Mouse (Mus musculus) T-helper 17 cell (primary cell): ENCODE data around the gene Plvap.

Experiments used
- in situ Hi-C, 2 experiments: fragments of 300-600 bp; cut with MboI, MseI; formaldehyde crosslinking; loops; 1 replicate in 1 of 2; 2 replicates in 1 of 2; pipeline ENCODE4 v1.15.1; 2025; ENCODE audit warnings: high pct_unique_total_duplicates in 2 of 2

Gene Plvap

GRCm38 (mm10) chr8:71468001-71468400 is 43.6 kb downstream of the Plvap start:
- in situ Hi-C loops, result loop anchor here (5.0 to 10.0 kb wide), 2 partner anchors 96 to 673 kb away; partner anchors contain the start of gene Ocel1 (in 1 of the 2)

GRCm38 (mm10) chr8:71467201-71467600 is 44.4 kb downstream of the Plvap start:
- in situ Hi-C loops, result loop anchor here (5.0 to 10.0 kb wide), 2 partner anchors 95 to 672 kb away; partner anchors contain the start of gene Ocel1 (in 1 of the 2)

GRCm38 (mm10) chr8:71466198-71466597 is 45.4 kb downstream of the Plvap start:
- in situ Hi-C loops, result loop anchor here (5.0 to 10.0 kb wide), 2 partner anchors 94 to 671 kb away; partner anchors contain the start of gene Ocel1 (in 1 of the 2)

GRCm38 (mm10) chr8:71465733-71466132 is 45.8 kb downstream of the Plvap start:
- in situ Hi-C loops, result loop anchor here (5.0 to 10.0 kb wide), 2 partner anchors 93 to 671 kb away; partner anchors contain the start of gene Ocel1 (in 1 of the 2)

- in situ Hi-C loops, result loop anchor here (5.0 to 10.0 kb wide), 2 partner anchors 93 to 670 kb away; partner anchors contain the start of gene Ocel1 (in 1 of the 2)
Measured at GRCm38 (mm10) chr8:71464513-71465500, 46.7 kb downstream of the Plvap start, which contains the start of gene Mrpl34. Mrpl34 (plus strand) TSS chr8:71464959.

- in situ Hi-C loops, result loop anchor here in 1 of 2 experiments (10.0 kb wide), 1 partner anchor 669 kb away; no protein-coding TSS in a partner anchor
Measured at GRCm38 (mm10) chr8:71463188-71464033, 48.1 kb downstream of the Plvap start, which contains the start of gene Abhd8. Abhd8 (minus strand) TSS chr8:71463655.

GRCm38 (mm10) chr8:71462786-71463185 is 48.8 kb downstream of the Plvap start:
- in situ Hi-C loops, result loop anchor here in 1 of 2 experiments (10.0 kb wide), 1 partner anchor 668 kb away; no protein-coding TSS in a partner anchor

- in situ Hi-C loops, result loop anchor here in 1 of 2 experiments (10.0 kb wide), 1 partner anchor 667 kb away; no protein-coding TSS in a partner anchor
Measured at GRCm38 (mm10) chr8:71462191-71462590, 49.4 kb downstream of the Plvap start.

- in situ Hi-C loops, result loop anchor here in 1 of 2 experiments (10.0 kb wide), 1 partner anchor 666 kb away; no protein-coding TSS in a partner anchor
Measured at GRCm38 (mm10) chr8:71461152-71461840, 50.3 kb downstream of the Plvap start.

GRCm38 (mm10) chr8:71460716-71461115 is 50.8 kb downstream of the Plvap start:
- in situ Hi-C loops, result loop anchor here in 1 of 2 experiments (10.0 kb wide), 1 partner anchor 666 kb away; no protein-coding TSS in a partner anchor

GRCm38 (mm10) chr8:71457659-71458270 is 53.8 kb downstream of the Plvap start:
- in situ Hi-C loops, result no loop called here

- in situ Hi-C loops, result no loop called here
Measured at GRCm38 (mm10) chr8:71456906-71457305, 54.6 kb downstream of the Plvap start.

GRCm38 (mm10) chr8:71454668-71455067 is 56.9 kb downstream of the Plvap start:
- in situ Hi-C loops, result no loop called here

GRCm38 (mm10) chr8:71452669-71453068 is 58.9 kb downstream of the Plvap start:
- in situ Hi-C loops, result no loop called here

- in situ Hi-C loops, result no loop called here
Measured at GRCm38 (mm10) chr8:71451777-71452176, 59.8 kb downstream of the Plvap start.

- in situ Hi-C loops, result no loop called here
Measured at GRCm38 (mm10) chr8:71451337-71451736, 60.2 kb downstream of the Plvap start.
